Mouse (Mus musculus): Measurements from ENCODE around the gene Enox1. TPM values are rescaled to one million over a fixed set of nuclear protein-coding genes. Genes with fewer than 3 reads are reported as not detected.

The Enox1 gene
- total and polyA plus RNA-seq, 3 experiments = not detected

- Histone ChIP-seq H3K36me3 (replicated peaks in 1 of 2; ENCODE audit: control insufficient read depth in 1 of 2, insufficient read depth in 1 of 2, low read length in 1 of 2) (no peaks in the 10 kb centered on the region), H3K27ac (ENCODE audit: insufficient read depth, low read depth) (no peak overlapping the region), H3K4me2 (ENCODE audit: insufficient read depth, low read depth, poor library complexity, severe bottlenecking) (no peak overlapping the region), H3K4me3 (replicated peaks in 1 of 3; ENCODE audit: low read depth in 2 of 3, low read length in 2 of 3, poor library complexity in 1 of 3) (no peak overlapping the region), H3K4me1 (ENCODE audit: control insufficient read depth in 1 of 2, insufficient read depth in 2 of 2) (no peaks in the 10 kb centered on the region), H3K9ac (ENCODE audit: insufficient read depth, low read depth) (no peak overlapping the region), H3K9me3 (replicated peaks; ENCODE audit: low read length) (peaks cover 47% of the 10 kb centered on the region), H3K27me3 (replicated peaks) (no peaks in the 10 kb centered on the region), H3K79me2 (replicated peaks; ENCODE audit: control insufficient read depth, extremely low read depth, insufficient read depth, poor library complexity, severe bottlenecking) (no peaks in the 10 kb centered on the region)
- TF ChIP-seq SMC3 (IDR thresholded peaks at IDR 0.05; ENCODE audit: low read depth, low read length) (no peak), RAD21 (IDR thresholded peaks at IDR 0.05; ENCODE audit: low read depth, low read length) (no peak), CHD1 (IDR thresholded peaks at IDR 0.05; ENCODE audit: low read depth, low read length) (no peak), ZNF384 (IDR thresholded peaks at IDR 0.05; ENCODE audit: low read depth, low read length) (no peak), EP300 (IDR thresholded peaks at IDR 0.05; ENCODE audit: low read length) (no peak), GABPA (IDR thresholded peaks at IDR 0.05; ENCODE audit: insufficient replicate concordance, low read depth, low read length) (no peak), ZMIZ1 (IDR thresholded peaks at IDR 0.05; ENCODE audit: low read depth, low read length) (no peak), ZKSCAN1 (IDR thresholded peaks at IDR 0.05; ENCODE audit: borderline replicate concordance, low read depth, low read length) (no peak)
- in situ Hi-C loops (cut with MboI; ENCODE audit: low pct_ligation_motif_present, low pct_unique_long_range_greater_than_20kb, low sequenced_read_pairs) (no loop called here), dilution Hi-C loops (cut with MboI; ENCODE audit: extremely low pct_ligation_motif_present, extremely low pct_unique_long_range_greater_than_20kb, low sequenced_read_pairs) (no loop called here)
- DNase-seq (ENCODE audit: extremely low read depth) = no peak
These were observed 266.6 kb downstream of the Enox1 start for GRCm38 (mm10) chr14:77423194-77423593.

- in situ Hi-C loops (cut with MboI; ENCODE audit: low pct_ligation_motif_present, low pct_unique_long_range_greater_than_20kb, low sequenced_read_pairs) = no loop called here
- DNase-seq (ENCODE audit: extremely low read depth) = no peak
- H3K4me3 ChIP-seq (replicated peaks in 1 of 3; ENCODE audit: low read depth in 2 of 3, low read length in 2 of 3, poor library complexity in 1 of 3) = no peak overlapping the region
- TF ChIP-seq ZC3H11A (IDR thresholded peaks at IDR 0.05; ENCODE audit: low read depth, low read length) = no peak
- TF ChIP-seq POLR2A (IDR thresholded peaks at IDR 0.05; ENCODE audit: low read depth, low read length) = no peak
- no peak for TF ChIP-seq GABPA (IDR thresholded peaks at IDR 0.05; ENCODE audit: insufficient replicate concordance, low read depth, low read length)
- no peak for TF ChIP-seq ELF1 (IDR thresholded peaks at IDR 0.05; ENCODE audit: low read depth, low read length)
- TF ChIP-seq ZNF384 (IDR thresholded peaks at IDR 0.05; ENCODE audit: low read depth, low read length) = no peak
- TF ChIP-seq HCFC1 (IDR thresholded peaks at IDR 0.05; ENCODE audit: low read depth, low read length) = no peak
- no peak for TF ChIP-seq JUND (conservative IDR thresholded peaks at IDR 0.05; ENCODE audit: low read depth, low read length)
- no peak for TF ChIP-seq SMC3 (IDR thresholded peaks at IDR 0.05; ENCODE audit: low read depth, low read length)
- TF ChIP-seq CHD2 (IDR thresholded peaks at IDR 0.05; ENCODE audit: low read length) = no peak
- TF ChIP-seq ZMIZ1 (IDR thresholded peaks at IDR 0.05; ENCODE audit: low read depth, low read length) = no peak
- TF ChIP-seq IRF4 (IDR thresholded peaks at IDR 0.05; ENCODE audit: low read depth, low read length) = no peak
- no peak for TF ChIP-seq MAZ (IDR thresholded peaks at IDR 0.05; ENCODE audit: low read depth, low read length)
- no peak for TF ChIP-seq RAD21 (IDR thresholded peaks at IDR 0.05; ENCODE audit: low read depth, low read length)
- no peak for TF ChIP-seq ZKSCAN1 (IDR thresholded peaks at IDR 0.05; ENCODE audit: borderline replicate concordance, low read depth, low read length)
- no peak for TF ChIP-seq PAX5 (IDR thresholded peaks at IDR 0.05; ENCODE audit: low read length)
- H3K79me2 ChIP-seq (replicated peaks; ENCODE audit: control insufficient read depth, extremely low read depth, insufficient read depth, poor library complexity, severe bottlenecking) = no peaks in the 10 kb centered on the region
- H3K27me3 ChIP-seq (replicated peaks) = no peaks in the 10 kb centered on the region
- dilution Hi-C loops (cut with MboI; ENCODE audit: extremely low pct_ligation_motif_present, extremely low pct_unique_long_range_greater_than_20kb, low sequenced_read_pairs) = no loop called here
- H3K4me2 ChIP-seq (ENCODE audit: insufficient read depth, low read depth, poor library complexity, severe bottlenecking) = no peak overlapping the region
- peaks cover 49% of the 10 kb centered on the region for H3K9me3 ChIP-seq (replicated peaks; ENCODE audit: low read length)
- H3K36me3 ChIP-seq (replicated peaks in 1 of 2; ENCODE audit: control insufficient read depth in 1 of 2, insufficient read depth in 1 of 2, low read length in 1 of 2) = no peaks in the 10 kb centered on the region
- H3K9ac ChIP-seq (ENCODE audit: insufficient read depth, low read depth) = no peak overlapping the region
- H3K4me1 ChIP-seq (ENCODE audit: control insufficient read depth in 1 of 2, insufficient read depth in 2 of 2) = no peaks in the 10 kb centered on the region
- H3K27ac ChIP-seq (ENCODE audit: insufficient read depth, low read depth) = no peak overlapping the region
These were observed 282.9 kb downstream of the Enox1 start for GRCm38 (mm10) chr14:77439426-77439825.
